16 mouse cellular contexts compared by ENCODE assay signal in genomic region chr11:85511270-85511904, GRCm38 (mm10).
DNase-seq lines count a peak whose midpoint lies in the region; ATAC-seq and TF ChIP-seq lines count a peak whose summit lies in the region.
"Had no signal": no experiment of that assay in that cellular context is flagged by ENCODE, and none has a peak within 500 bp of the region (broad histone marks: within the 10 kb centered on the region; RNA-seq: fewer than 3 reads in every experiment).

No protein-coding gene starts in this region.

- in situ Hi-C loops in CH12.LX (cut with MboI; ENCODE audit: low pct_ligation_motif_present, low pct_unique_long_range_greater_than_20kb, low sequenced_read_pairs) = no loop called here

- H3K4me1 ChIP-seq in heart, adult 2 months (ENCODE audit: control insufficient read depth, insufficient read depth, low read length) = peaks cover 3% of the 10 kb centered on the region
- H3K4me1 ChIP-seq in lung, embryonic 16.5 days (replicated peaks; ENCODE audit: control insufficient read depth, insufficient read depth, low read length) = peaks cover 5% of the 10 kb centered on the region; the same call in 1 of the 2 replicates
- peaks cover 4% of the 10 kb centered on the region for H3K4me1 ChIP-seq in lung, adult 2 months (ENCODE audit: control insufficient read depth, insufficient read depth, low read length)
- H3K4me1 ChIP-seq in CH12.LX (ENCODE audit: control insufficient read depth in 1 of 2, insufficient read depth in 2 of 2) = peaks cover 6 to 23% of the 10 kb centered on the region in 2 experiments; a peak in 3 of 4 replicates

- H3K27ac ChIP-seq in heart, adult 2 months = peak overlapping the region; percentile 59
- H3K27ac ChIP-seq in lung, embryonic 16.5 days (ENCODE audit: low read length) = peak overlapping the region; percentile 52
- H3K27ac ChIP-seq in CH12.LX (ENCODE audit: insufficient read depth, low read depth) = no peak overlapping the region
- H3K27ac ChIP-seq: embryonic facial prominence, embryonic 10.5 days; hindbrain, embryonic 10.5 days; hindbrain, embryonic 14.5 days had no signal

- no peaks in the 10 kb centered on the region for H3K27me3 ChIP-seq in heart, adult 2 months (ENCODE audit: control insufficient read depth, insufficient read depth, low read length)
- no peaks in the 10 kb centered on the region for H3K27me3 ChIP-seq in lung, embryonic 16.5 days (ENCODE audit: control insufficient read depth, insufficient read depth, low read depth, low read length)
- H3K27me3 ChIP-seq in CH12.LX (replicated peaks) = no peaks in the 10 kb centered on the region

- no peak for TF ChIP-seq RAD21 in CH12.LX (IDR thresholded peaks at IDR 0.05; ENCODE audit: low read depth, low read length)

- H3K4me2 ChIP-seq in lung, embryonic 16.5 days (ENCODE audit: low read depth, low read length) = no peak overlapping the region
- H3K4me2 ChIP-seq in CH12.LX (ENCODE audit: insufficient read depth, low read depth, poor library complexity, severe bottlenecking) = no peak overlapping the region
- H3K4me2 ChIP-seq: hindbrain, embryonic 14.5 days had no signal

- H3K36me3 ChIP-seq in heart, adult 2 months (ENCODE audit: control insufficient read depth, insufficient read depth, low read length) = peaks cover 2% of the 10 kb centered on the region; the same call in 1 of the 2 replicates
- H3K36me3 ChIP-seq in lung, embryonic 16.5 days (ENCODE audit: control insufficient read depth, insufficient read depth, low read length) = no peaks in the 10 kb centered on the region
- H3K36me3 ChIP-seq in CH12.LX (replicated peaks in 1 of 2; ENCODE audit: control insufficient read depth in 1 of 2, insufficient read depth in 1 of 2, low read length in 1 of 2) = no peaks in the 10 kb centered on the region
- H3K36me3 ChIP-seq: embryonic facial prominence, embryonic 10.5 days; hindbrain, embryonic 10.5 days had no signal

- no peaks in the 10 kb centered on the region for H3K9me3 ChIP-seq in lung, embryonic 16.5 days (ENCODE audit: control insufficient read depth, low read length)
- no peaks in the 10 kb centered on the region for H3K9me3 ChIP-seq in CH12.LX (replicated peaks; ENCODE audit: low read length)
- H3K9me3 ChIP-seq: embryonic facial prominence, embryonic 10.5 days; hindbrain, embryonic 10.5 days had no signal

- H3K79me2 ChIP-seq in heart, adult 2 months (replicated peaks; ENCODE audit: control insufficient read depth, insufficient read depth, low read length) = no peaks in the 10 kb centered on the region
- H3K79me2 ChIP-seq in CH12.LX (replicated peaks; ENCODE audit: control insufficient read depth, extremely low read depth, insufficient read depth, poor library complexity, severe bottlenecking) = no peaks in the 10 kb centered on the region

- no peak for DNase-seq in heart, adult 2 months
- DNase-seq in heart, postnatal 36 days = no peak
- no peak for DNase-seq in lung, adult 2 months
- DNase-seq in CH12.LX (ENCODE audit: extremely low read depth) = no peak
- DNase-seq in lung, postnatal 36 days = peak; percentile 49
- DNase-seq: adrenal gland, adult 2 months; adrenal gland, postnatal 25 days; cerebellum, adult 2 months; cerebellum, postnatal 10 days; gastrocnemius, postnatal 10 days; heart, postnatal 14 days had no signal

- TF ChIP-seq EP300 in heart, adult 2 months (IDR thresholded peaks at IDR 0.05; ENCODE audit: insufficient read depth, low read depth, low read length) = no peak
- TF ChIP-seq EP300 in CH12.LX (IDR thresholded peaks at IDR 0.05; ENCODE audit: low read length) = no peak

- no peak overlapping the region for H3K4me3 ChIP-seq in heart, adult 2 months
- no peak overlapping the region for H3K4me3 ChIP-seq in lung, embryonic 16.5 days (ENCODE audit: low read length)
- no peak overlapping the region for H3K4me3 ChIP-seq in lung, adult 2 months (replicated peaks; ENCODE audit: extremely low read depth, low read depth, low read length)
- no peak overlapping the region for H3K4me3 ChIP-seq in CH12.LX (replicated peaks in 1 of 3; ENCODE audit: low read depth in 2 of 3, low read length in 2 of 3, poor library complexity in 1 of 3)
- H3K4me3 ChIP-seq: embryonic facial prominence, embryonic 10.5 days; hindbrain, embryonic 10.5 days had no signal

- ATAC-seq in lung, embryonic 16.5 days (ENCODE audit: low read depth) = no peak
- ATAC-seq: forebrain, embryonic 14.5 days had no signal

- dilution Hi-C loops in CH12.LX (cut with MboI; ENCODE audit: extremely low pct_ligation_motif_present, extremely low pct_unique_long_range_greater_than_20kb, low sequenced_read_pairs) = no loop called here

- no peak for TF ChIP-seq POLR2A in heart, adult 2 months (IDR thresholded peaks at IDR 0.05; ENCODE audit: insufficient read depth, low read depth, low read length)
- no peak for TF ChIP-seq POLR2A in lung, adult 2 months (IDR thresholded peaks at IDR 0.05; ENCODE audit: borderline replicate concordance, extremely low read depth, low read depth, low read length)
- no peak for TF ChIP-seq POLR2A in CH12.LX (IDR thresholded peaks at IDR 0.05; ENCODE audit: low read depth, low read length)

- WGBS in heart, adult 2 months = 54% methylated on average over 9 of the region's 9 CpGs
- WGBS in lung, embryonic 16.5 days = 59% methylated on average over 9 of the region's 9 CpGs
- 55% methylated on average over 9 of the region's 9 CpGs for whole genome bisulfite sequencing in lung, adult 2 months

- intact Hi-C loops in heart, adult 2 months (cut with DNase I) = no loop called here
- intact Hi-C loops in heart, postnatal 36 days (cut with DNase I) = no loop called here

- TF ChIP-seq CTCF in heart, adult 2 months (IDR thresholded peaks at IDR 0.05) = no peak
- no peak for TF ChIP-seq CTCF in lung, adult 2 months (IDR thresholded peaks at IDR 0.05; ENCODE audit: insufficient read depth, low read length)
- no peak for TF ChIP-seq CTCF in CH12.LX (conservative IDR thresholded peaks at IDR 0.05 in 1 of 2, IDR thresholded peaks at IDR 0.05 in 1 of 2; ENCODE audit: low read depth in 2 of 2, low read length in 2 of 2)

- no peak overlapping the region for H3K9ac ChIP-seq in heart, adult 2 months (ENCODE audit: low read depth, low read length)
- H3K9ac ChIP-seq in lung, embryonic 16.5 days (ENCODE audit: low read length) = no peak overlapping the region
- no peak overlapping the region for H3K9ac ChIP-seq in CH12.LX (ENCODE audit: insufficient read depth, low read depth)
- H3K9ac ChIP-seq: hindbrain, embryonic 14.5 days had no signal

TF ChIP-seq in CH12.LX, 34 proteins besides CTCF, POLR2A, EP300 and RAD21:
- TF ChIP-seq MAX (IDR thresholded peaks at IDR 0.05; ENCODE audit: low read length) (no peak), BHLHE40 (IDR thresholded peaks at IDR 0.05; ENCODE audit: low read depth, low read length) (peak; percentile 45; the same call in 1 of the 2 replicates), ELF1 (IDR thresholded peaks at IDR 0.05; ENCODE audit: low read depth, low read length) (no peak), MAFK (IDR thresholded peaks at IDR 0.05; ENCODE audit: insufficient replicate concordance, low read length) (no peak), MYC (IDR thresholded peaks at IDR 0.05; ENCODE audit: low read depth, low read length) (no peak)
